Mouse (Mus musculus) right cerebral cortex, adult 2 months (tissue): ENCODE measurements around the gene Arrb2.
A peak's percentile ranks its signal among the peaks of the same experiment; 100 is the strongest.
"Not testable (repeated sequence)": the region's sequence is repeated elsewhere in the genome, so short reads cannot be mapped to it uniquely, and the experiment has no call there.

Source experiments
- DNase-seq, 2 experiments: peaks; one replicate each; pipeline ENCODE4 v3.0.0; 2021 to 2022; ENCODE audit warnings: low spot score in 2 of 2

Arrb2 gene

DNA sequence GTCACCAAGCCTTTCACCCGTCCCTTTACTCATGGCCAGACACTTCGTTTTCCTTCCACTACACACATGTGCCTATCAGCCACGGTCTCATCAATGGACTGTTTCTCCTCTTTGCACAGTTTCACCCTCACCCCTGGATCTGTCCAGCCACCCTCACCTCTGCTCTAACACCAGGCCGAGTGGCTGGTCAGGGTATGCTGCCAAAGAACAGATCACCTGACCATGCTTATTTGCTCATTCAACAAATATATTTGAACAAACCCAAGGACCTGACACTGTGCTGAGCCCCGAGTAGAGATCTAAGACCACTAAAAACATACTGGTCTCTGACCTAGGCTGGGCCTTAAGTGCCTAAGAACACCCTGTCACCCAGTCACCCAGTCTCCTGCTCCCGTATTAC, 12.2 kb downstream of the Arrb2 start:
- DNase-seq = no peak

DNA sequence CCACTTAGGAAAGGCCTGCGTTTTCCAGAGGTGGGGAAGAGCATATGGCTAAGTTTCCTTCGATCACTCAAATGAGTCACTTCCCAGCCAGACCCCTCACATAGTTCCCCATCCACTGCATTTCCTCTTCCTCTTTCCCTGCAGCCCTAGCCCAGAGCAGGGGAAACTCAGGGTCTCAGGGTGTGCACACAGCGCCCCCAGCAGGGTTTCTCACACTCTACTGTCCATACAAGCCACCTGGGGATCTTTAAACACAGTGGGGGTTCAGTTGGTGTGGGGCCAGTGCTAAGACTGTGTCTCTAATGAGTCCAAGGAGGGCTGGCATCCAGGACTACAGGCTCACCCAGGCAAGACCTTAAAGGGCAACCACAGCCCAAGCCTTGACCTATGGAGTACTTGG, 14.3 kb downstream of the Arrb2 start:
- DNase-seq = no peak

DNA sequence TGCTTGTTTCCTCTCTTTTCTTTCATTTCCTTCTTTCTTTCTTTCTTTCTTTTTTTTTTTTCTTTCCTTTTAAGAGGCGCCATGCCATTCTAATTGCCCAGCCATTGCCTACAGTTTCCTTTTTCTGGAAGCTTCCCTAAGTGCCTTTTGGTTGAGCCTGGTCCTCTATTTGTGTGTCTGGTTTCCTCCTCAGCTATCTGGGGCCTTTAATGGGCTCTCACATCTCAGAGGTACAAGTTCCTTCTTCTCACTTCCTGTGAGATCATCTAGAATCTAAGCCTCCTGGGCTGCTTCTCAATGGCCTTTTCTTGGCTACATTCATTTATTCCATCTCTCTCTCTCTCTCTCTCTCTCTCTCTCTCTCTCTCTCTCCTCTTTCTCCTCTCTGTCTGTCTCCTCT, 14.9 kb downstream of the Arrb2 start:
- DNase-seq = no peak

DNA sequence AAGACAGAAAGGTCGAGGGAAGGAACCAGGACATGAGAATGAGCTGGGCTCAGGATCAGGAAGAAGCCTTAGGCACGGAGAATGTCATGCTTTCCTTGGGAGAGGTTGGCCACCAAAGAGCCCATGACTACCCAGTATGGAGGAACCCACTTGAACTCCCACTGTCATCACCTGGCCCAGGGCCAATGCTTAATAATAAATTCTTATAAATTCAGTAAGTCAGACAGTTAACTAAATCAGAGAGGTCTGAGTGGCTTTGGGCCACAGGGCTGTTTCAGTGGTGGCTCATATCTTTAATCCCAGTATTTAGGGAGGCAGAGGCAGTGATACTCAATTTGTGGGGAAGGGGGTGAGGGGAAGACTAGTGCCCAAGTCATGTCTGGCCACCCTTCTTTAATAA, 18.5 kb downstream of the Arrb2 start:
- DNase-seq = no peak

DNA sequence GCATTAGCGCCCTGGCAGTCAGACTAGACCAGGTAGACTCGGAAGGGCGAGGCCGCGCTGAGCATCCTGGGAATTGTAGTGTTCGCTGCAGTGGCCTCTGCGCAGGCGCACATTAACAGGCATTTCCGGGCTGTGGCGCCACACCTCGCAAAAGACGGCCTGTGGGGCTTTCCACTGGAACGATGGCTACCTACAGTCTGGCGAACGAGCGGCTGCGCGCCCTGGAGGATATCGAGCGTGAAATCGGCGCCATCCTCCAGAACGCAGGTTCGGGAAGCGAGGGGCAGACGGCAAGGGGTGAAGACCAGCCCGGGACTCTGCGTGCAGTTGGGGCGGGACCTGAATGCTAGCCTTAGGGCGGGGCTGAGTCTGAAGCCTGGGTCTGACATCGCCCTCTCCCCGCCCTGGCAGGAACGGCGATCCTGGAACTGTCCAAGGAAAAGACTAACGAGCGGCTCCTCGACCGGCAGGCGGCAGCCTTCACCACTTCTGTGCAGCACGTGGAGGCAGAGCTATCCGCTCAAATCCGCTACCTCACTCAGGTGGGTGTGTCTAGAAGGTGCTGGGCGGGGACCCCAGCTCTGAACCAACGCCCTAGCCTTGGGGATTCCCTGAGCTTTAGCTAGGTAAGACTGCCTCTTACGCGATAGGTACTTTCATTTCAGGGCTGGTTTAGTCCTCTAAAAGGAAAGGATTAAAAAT, 19.5 kb downstream of the Arrb2 start, which contains the start of gene Med11:
Med11 (plus strand) TSS at position 123 of the 702 bp plus-strand sequence.
- DNase-seq = peak; percentile 95 to 97

DNA sequence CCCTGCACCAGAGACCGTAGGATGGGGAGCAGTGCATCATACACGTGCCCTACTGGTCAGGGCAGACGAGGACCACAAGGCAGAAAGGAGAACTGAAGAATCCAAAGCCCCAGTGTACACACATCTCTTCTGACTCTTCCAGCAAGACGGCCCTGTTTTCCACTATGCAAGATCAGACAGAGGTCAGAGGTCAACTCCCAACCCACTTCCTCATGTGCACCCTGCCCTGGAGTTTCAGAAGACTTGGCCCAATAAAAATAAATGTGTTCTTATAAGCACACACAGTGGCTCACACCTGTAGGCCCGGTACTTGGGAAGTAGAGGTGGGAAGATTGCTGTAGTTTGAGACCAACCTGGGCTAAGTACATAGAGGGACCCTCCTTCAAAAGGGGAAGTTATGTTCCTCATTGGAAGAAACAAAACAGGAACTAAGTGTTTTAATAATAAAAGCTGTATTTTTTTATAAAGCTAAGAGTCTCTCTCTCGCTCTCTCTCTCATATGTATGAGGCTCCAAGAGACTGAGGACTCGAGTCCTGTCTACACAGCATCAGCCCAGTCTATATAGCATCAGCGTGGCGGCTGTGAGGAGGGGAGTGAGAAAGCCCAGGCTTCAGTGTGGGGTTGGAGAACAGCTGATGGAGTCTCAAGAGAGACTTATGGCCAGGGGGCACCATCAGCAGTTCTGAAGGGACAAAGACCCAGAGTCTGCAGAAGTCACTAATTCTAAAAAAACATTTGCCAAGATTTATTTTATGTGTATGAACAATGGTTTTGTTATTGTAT, 21.0 kb downstream of the Arrb2 start:
- DNase-seq = no peak

DNA sequence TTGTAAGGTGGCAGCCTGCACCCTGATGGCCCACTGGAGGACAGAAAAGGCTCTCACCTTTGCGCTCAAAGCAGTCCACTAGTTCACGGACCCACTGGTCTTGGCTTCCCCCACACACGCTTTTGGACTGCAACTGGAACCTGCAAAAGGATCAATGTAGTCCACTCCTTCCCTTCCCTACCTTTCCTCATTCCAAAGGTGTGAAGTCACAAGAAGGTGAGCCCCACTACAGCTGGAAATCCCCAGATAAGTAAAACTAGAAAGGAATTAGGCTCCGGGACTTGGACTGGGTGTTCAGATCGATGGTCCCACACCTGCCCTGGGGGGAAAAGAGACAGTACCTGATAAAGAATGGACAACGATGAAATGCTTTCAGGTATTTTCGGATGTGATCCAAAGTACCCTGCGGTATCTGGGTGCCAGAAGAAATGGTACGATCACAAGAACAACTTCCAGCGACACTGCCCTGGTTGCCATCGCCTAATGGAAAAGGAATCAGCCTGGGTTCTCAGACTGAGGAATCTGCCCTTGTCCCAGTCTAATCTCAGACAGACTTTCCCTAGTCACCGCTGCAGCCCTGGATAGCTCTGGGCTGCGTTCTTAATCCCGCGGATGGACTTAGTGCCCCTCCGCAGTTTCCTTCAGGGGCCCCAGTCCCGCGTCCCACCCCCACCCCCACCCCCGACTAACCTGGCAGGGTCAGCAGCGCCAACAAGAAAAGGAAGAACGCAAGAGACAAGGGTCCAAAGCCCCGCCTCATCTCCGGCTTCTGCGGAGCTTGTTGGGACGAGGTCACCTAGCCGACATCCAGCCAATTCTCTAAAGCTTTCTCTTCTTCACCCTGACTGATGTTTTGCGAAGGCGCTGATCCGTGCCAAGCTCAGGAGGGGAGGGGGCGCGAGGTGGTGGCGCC, 26.5 kb downstream of the Arrb2 start, which contains the start of gene Zmynd15:
Zmynd15 (plus strand) TSS at position 746 of the 913 bp plus-strand sequence.
- DNase-seq = no peak

DNA sequence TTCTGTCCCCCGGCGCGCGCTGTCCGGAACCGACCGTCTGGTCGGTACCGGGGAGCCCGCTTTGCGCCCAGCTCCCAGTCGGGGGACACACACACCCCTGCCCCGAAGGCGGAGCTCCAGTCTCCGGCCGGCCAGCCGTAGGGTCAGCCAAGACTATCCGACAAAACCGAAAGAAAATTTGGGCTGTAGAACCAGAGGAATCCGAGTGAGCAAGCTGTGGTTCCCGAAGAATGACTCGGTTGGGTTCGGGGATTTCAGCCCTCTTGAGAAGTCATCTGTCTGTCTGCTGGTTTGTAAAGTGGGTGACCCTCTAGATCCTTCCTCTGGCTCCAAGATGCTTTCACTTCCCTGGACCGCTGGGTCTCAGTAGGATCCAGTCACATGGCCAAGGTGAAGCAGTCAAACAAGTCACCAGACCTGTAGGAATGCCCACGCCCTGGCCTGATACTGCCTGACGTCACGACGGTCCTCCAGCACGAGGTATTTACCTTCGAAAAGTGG, 27.2 kb downstream of the Arrb2 start, which contains the start of gene Cxcl16:
Cxcl16 (minus strand) TSS at position 384 of the 501 bp plus-strand sequence.
- no peak for DNase-seq

DNA sequence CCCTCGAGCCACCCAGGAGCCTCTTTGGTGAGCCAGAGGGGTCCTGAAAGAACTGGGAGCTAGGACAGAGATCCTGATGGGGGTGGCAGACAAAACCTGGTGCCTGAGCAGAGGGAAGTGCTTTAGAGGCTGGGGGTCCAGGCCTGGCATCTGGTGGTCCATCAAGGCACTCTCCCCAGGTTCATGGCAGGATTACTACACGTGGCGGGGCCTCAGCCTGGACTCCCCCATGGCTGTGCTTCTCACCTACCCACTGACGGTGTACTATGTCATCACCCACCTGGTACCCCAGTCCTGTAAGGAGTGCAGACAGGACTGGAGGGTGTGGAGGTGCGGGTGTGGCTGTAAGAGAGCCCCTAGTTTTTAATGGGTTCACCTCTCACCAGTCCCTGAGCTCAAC, 31.5 kb downstream of the Arrb2 start:
- DNase-seq = no peak

DNA sequence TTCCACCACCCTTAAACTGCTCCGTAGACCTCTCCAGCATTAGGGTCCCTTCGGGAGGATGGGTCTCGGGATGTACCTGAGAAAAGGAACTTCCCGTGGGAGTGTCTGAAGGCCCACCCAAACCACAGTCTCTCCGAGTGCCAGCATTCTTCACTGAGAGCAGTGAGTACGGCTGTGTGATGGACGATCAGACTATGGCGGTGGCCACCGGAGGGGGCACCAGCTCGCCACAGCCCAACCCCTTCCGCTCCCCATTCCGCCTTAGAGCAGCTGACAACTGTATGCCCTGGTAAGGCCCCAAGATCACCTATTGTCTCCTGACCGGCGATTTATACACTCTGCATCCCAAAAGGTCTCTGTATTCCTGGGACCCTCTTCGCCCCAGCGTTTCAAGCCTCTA, 32.8 kb downstream of the Arrb2 start:
- DNase-seq = no peak

DNA sequence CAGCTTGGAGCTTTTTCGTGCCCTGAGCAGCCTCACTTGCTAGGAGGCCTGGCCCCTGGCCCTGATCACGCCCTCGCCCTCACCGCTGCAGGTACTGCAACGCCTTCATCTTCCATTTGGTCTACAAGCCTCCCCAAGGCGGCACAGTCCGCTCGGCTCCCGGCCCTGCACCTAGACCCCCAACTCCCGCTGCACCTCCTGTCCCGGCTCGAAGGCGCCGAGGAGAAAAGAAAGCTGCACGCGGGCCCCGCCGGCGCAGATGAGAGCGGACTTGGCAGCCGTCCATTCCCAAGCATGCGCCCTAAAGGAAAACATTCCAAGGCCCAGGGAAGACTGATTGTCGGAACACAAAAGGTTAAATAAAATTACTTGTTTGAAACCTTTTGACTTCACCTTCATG, 33.4 kb downstream of the Arrb2 start:
- DNase-seq = no peak

DNA sequence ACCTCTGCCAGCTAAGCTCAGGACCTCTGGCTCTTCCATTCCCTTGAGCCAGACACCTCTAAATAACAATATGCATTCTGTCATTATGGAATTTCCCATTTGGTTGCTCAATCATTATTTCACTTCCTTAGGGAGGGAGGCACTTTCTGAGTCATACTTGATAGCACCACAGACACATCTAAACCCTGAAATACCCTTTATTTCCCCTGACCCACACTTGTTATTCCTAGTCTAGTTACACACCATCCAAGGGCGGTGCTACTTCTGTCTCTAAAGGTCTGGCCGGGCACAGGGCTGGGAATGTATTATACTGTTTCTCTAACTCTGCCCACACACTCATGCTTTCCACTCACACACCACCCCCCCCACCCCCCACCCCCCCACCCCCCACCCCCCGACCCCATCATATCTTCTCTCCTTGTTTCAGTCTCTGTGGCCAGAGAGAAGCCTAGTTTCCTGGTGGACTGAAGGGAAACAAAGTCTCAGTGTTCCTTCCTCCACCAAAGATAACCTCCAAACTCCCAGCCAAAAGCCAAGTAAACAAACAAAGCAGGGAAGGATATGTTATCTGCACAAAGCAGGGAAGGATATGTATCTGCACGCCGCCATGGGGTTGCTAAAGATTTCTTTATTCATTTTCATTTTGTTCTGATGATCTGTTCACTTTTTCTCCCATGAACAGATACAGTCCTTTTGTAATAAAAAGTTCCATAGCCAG, 35.6 kb downstream of the Arrb2 start:
- DNase-seq = no peak

DNA sequence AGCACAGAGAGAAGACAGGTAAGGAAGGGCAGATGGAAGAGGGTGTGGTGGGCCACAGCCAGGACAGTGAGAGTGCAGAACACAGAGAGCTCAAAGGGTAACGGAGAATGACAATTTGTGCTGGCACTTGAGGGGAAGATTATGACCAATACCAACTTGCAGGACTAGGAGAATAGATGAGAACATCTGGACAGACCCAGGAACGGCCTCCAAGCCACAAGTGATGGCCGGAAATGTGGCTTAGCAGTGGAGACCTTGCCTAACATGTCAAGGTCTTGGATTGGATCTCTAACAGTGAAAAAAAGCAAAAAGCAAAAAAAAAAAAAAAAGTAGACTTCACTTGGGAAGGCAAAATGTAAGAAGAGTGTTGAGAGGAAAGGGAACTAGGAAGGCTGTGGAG, 37.3 kb downstream of the Arrb2 start:
- DNase-seq = no peak

DNA sequence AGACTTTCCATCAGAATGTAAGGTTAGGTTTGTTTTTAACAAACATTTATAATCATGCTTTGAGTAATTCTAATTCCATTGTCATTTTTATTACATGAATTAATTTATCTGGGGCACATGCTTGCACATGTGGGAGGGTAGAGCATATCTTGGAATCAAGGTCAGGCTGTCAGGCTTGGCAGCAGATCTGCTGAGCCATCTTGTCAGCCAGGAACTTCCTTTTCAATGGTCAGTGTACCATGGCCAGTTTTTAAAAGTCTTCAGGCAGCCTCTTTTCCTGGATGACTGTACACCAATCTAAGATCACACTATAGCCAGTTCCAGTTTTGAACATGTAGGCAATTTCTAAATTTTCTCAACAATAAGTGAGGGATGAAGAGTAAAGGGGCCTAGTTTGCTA, 40.3 kb downstream of the Arrb2 start:
- no peak for DNase-seq

DNA sequence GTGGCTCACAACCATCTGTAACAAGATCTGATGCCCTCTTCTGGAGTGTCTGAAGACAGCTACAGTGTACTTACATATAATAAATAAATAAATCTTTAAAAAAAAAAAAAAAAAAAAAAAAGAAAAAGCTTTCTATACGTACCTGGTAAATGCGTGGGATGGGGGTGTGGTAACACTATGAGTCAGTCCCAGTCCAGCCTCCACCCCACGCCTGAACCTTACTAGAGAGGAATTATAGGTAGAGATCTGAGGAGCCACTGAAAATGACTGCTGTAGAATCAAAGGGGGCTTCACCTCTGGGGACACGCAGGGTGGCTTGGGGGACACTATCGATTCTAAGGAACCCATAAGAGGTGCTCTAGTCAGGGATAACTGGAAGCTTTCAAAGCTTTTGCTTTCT, 40.9 kb downstream of the Arrb2 start:
- DNase-seq = not testable (repeated sequence)

DNA sequence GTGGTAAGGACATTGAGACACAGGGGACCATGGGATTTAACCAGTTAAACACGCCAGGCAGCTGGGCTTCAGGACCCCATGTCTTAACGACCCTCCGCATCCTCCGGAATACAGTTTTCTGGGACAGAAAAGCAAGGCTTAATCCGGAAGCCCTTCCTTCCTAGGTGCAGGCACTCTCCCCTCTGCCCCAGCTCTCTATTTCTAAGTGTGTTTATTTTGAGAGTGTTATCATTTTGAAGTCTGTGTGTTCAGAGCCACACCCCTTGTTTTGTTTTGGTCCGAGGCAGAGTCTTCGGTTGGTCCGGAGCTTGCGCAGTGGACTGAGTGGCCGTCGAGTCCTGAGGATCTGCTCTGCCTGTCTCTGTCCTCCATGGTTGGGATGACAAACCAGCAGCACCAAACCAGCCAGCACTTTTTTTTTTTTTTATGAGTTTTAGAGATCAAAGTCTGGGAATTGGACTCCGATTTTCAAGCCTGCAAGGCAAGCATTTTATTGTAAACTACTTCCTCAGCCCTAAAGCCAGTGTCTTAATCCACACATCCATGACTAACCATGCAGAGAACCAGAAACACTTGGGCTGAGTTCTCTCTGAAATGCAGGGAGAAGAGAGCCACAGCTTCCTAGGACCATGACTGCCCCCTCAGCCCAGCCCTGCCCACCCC, 42.6 kb downstream of the Arrb2 start:
- no peak for DNase-seq

DNA sequence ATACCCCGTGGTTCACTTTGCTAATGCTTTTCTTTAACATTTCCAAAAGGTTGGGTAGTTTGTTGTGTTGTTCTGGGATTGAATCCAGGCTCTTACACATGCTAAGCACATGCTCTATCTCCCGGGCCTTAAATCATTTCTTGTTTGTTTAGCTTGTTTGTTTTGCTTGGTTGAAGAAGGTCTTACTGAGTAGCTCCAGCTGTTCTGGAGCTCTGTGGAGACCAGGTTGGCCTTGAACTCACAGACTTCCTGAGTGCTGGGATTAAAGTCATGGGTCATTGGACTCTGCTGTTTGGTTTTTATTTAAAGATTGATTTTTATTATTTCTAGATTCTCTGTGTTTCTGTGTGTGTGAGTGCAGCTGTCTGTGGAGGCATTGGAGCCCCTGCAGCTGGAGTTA, 53.1 kb downstream of the Arrb2 start:
- DNase-seq = no peak

DNA sequence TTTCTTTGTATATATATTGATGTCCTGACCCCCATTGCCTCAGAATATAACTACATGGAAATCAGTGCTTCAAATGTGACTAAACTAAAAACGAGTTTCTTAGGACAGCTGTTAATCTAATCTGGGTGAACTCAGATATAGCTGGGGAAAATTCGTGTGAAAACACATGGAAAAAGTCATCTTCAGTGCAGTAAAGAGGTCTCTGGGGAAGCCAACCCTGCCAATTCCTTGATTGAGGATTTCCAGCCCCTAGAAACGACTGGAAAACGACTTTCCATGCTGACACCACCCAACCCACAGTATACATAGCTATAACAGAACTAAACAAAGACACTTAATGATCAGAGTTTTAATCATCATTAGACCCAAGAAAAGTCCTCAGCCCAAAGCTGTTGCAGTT, 55.4 kb downstream of the Arrb2 start:
- no peak for DNase-seq

DNA sequence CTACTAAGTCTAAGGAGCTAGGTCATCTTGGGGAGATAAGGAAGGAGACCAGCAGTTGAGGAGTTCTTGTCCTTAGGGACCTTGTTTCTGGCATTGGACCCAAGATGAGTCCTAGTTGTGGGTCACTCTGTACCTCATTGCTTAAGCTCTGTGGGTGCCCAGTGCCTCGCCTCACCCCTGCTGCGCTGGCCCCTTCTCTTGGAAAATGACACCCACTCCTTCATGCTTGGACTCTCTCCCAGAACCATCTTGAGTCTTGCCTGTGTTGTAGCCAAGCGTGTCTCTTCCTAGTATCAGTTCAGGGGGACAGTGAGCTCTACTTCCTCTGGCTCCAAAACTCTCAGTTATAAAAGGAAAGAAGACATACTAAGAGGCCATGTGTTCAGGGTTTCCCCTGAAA, 56.7 kb downstream of the Arrb2 start:
- no peak for DNase-seq

DNA sequence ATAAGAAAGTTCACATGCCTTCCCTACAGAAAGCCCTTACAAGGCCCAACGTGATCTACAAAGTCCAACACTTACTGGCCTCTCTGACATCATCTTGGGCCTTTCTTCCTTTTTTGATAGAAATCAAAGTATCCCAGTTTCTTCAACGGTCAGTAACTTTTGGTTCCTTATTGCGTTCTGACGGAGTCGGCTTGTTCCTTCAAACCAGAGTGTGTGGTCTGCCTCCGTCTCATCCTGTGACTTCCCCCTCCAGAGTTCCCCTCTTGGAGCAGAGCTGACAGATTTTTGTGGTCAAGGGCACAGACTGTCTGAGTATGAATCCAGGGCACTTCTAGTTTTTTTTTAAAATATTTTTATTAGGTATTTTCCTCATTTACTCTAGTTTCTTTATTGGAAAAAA, 57.2 kb downstream of the Arrb2 start:
- DNase-seq = no peak
